17 mouse cellular contexts compared by ENCODE assay signal in the genomic region with DNA sequence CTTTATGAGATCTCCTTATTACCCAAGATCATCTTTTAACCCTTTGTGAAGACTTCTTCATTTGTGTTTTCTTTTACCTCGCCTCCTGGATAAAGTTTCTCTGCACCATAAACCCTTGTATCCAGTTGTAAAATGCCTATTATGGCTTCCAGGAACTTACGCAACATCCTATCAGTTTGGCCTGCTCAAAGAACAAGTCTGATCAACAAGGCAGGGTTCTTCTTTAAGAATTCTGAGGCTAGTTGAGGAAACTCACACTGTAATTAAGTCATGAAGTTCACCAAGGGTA. TPM values are rescaled to one million over a fixed set of nuclear protein-coding genes. Genes with fewer than 3 reads are reported as not detected.
DNase-seq lines count a peak whose midpoint lies in the region; ATAC-seq and TF ChIP-seq lines count a peak whose summit lies in the region.
"Had no signal": no experiment of that assay in that cellular context is flagged by ENCODE, and none has a peak within 500 bp of the region (broad histone marks: within the 10 kb centered on the region; RNA-seq: fewer than 3 reads in every experiment).

No protein-coding gene starts in this region.

- peaks cover 4% of the 10 kb centered on the region for H3K27me3 ChIP-seq in megakaryocyte, embryonic 14.5 days (replicated peaks)
- no peaks in the 10 kb centered on the region for H3K27me3 ChIP-seq in intestine, postnatal 0 days (replicated peaks; ENCODE audit: control insufficient read depth, insufficient read depth, low read length)

- no peak overlapping the region for H3K9ac ChIP-seq in intestine, postnatal 0 days (ENCODE audit: low read depth, low read length)

- H3K4me1 ChIP-seq in megakaryocyte, embryonic 14.5 days: peaks cover 46% of the 10 kb centered on the region
- no peaks in the 10 kb centered on the region for H3K4me1 ChIP-seq in intestine, postnatal 0 days (replicated peaks; ENCODE audit: control insufficient read depth, insufficient read depth, low read length)

- DNase-seq in gastrocnemius, adult 2 months: no peak
- DNase-seq in gastrocnemius, postnatal 4 days (ENCODE audit: low spot score in 2 of 2): no peak
- DNase-seq in thymus, adult 18-20 months: no peak
- DNase-seq in spleen, postnatal 4 days (ENCODE audit: low spot score in 2 of 2): no peak
- DNase-seq: adrenal gland, postnatal 36 days; cerebellum, adult 11 months; gastrocnemius, postnatal 25 days; kidney, postnatal 36 days; midbrain, embryonic 14.5 days had no signal

- no peaks in the 10 kb centered on the region for H3K9me3 ChIP-seq in megakaryocyte, embryonic 14.5 days
- H3K9me3 ChIP-seq in intestine, postnatal 0 days (ENCODE audit: control insufficient read depth): no peaks in the 10 kb centered on the region

- peaks cover 27% of the 10 kb centered on the region for H3K36me3 ChIP-seq in megakaryocyte, embryonic 14.5 days (replicated peaks; ENCODE audit: low read length)
- H3K36me3 ChIP-seq in intestine, postnatal 0 days (ENCODE audit: control insufficient read depth, insufficient read depth): no peaks in the 10 kb centered on the region

- H3K27ac ChIP-seq in gastrocnemius, adult 2 months: peak overlapping the region; percentile 49
- H3K27ac ChIP-seq in intestine, postnatal 0 days (ENCODE audit: low read depth, low read length): peak overlapping the region; percentile 83
- H3K27ac ChIP-seq: hindbrain, postnatal 0 days had no signal

- ATAC-seq in megakaryocyte, adult 5-6 weeks (ENCODE audit: poor library complexity, severe bottlenecking): no peak
- ATAC-seq in intestine, postnatal 0 days: no peak
- ATAC-seq in megakaryocyte progenitor cell, adult 5-6 weeks (replicated peaks; ENCODE audit: poor library complexity): peak; percentile 8; the same call in 1 of the 2 replicates
- ATAC-seq: forebrain, embryonic 16.5 days; hindbrain, postnatal 0 days had no signal

- intact Hi-C loops in gastrocnemius, adult 2 months (cut with DNase I): no loop called here

- peak overlapping the region; percentile 43 for H3K4me2 ChIP-seq in intestine, postnatal 0 days (replicated peaks; ENCODE audit: low read depth)

- TF ChIP-seq CTCF in gastrocnemius, adult 2 months (IDR thresholded peaks at IDR 0.05): no peak
- no peak for TF ChIP-seq CTCF in intestine, postnatal 0 days (IDR thresholded peaks at IDR 0.05; ENCODE audit: low read depth)

- WGBS in intestine, postnatal 0 days: 43% methylated on average over 2 of the region's 2 CpGs

- peak overlapping the region; percentile 46 for H3K4me3 ChIP-seq in gastrocnemius, adult 2 months
- H3K4me3 ChIP-seq in megakaryocyte, embryonic 14.5 days (replicated peaks): peak overlapping the region; percentile 86
- H3K4me3 ChIP-seq in intestine, postnatal 0 days (ENCODE audit: low read depth, low read length): no peak overlapping the region

RNA-seq across cellular contexts. Expression of a gene that starts 8.3 kb away (rescaled TPM):
- under 1 TPM; 0.67 to 0.87 TPM for total RNA-seq in gastrocnemius, adult 2 months (2021)
- total RNA-seq in gastrocnemius, postnatal 4 days (2021): 1 to 10 TPM; 4.5 to 5.6 TPM
- 5.1 and 21.6 TPM in 2 replicates for polyA plus RNA-seq in megakaryocyte, embryonic 14.5 days (2012; ENCODE audit: insufficient read depth, low replicate concordance)
- 252 and 267 TPM in 2 replicates for total RNA-seq in megakaryocyte, adult 5-6 weeks (2015)
- total RNA-seq in megakaryocyte, adult 5-6 weeks (2017): 373 and 410 TPM in 2 replicates
- polyA plus RNA-seq in intestine, postnatal 0 days (2015; fragmentation: Nextera tagmentation; extraction: Ambion mirVana): 9.1 and 9.7 TPM in 2 replicates
- 85.0 and 90.4 TPM in 2 replicates for total RNA-seq in megakaryocyte progenitor cell, adult 5-6 weeks (2015)
- total RNA-seq in megakaryocyte progenitor cell, adult 5-6 weeks (2017): 101 and 119 TPM in 2 replicates

RNA-seq across cellular contexts. Expression of a gene that starts 42.0 kb away (rescaled TPM):
- 10 to 100 TPM in 1 of 2 experiments, 1 to 10 TPM in 1; 9.4 to 11.5 TPM for total RNA-seq in gastrocnemius, adult 2 months (2021)
- total RNA-seq in gastrocnemius, postnatal 4 days (2021): 10 to 100 TPM; 66.2 to 71.4 TPM
- 108 and 673 TPM in 2 replicates for polyA plus RNA-seq in megakaryocyte, embryonic 14.5 days (2012; ENCODE audit: insufficient read depth, low replicate concordance)
- total RNA-seq in megakaryocyte, adult 5-6 weeks (2015): 786 and 868 TPM in 2 replicates
- total RNA-seq in megakaryocyte, adult 5-6 weeks (2017): 396 and 424 TPM in 2 replicates
- 460 and 468 TPM in 2 replicates for polyA plus RNA-seq in intestine, postnatal 0 days (2015; fragmentation: Nextera tagmentation; extraction: Ambion mirVana)
- 264 and 298 TPM in 2 replicates for total RNA-seq in megakaryocyte progenitor cell, adult 5-6 weeks (2015)
- 127 and 137 TPM in 2 replicates for total RNA-seq in megakaryocyte progenitor cell, adult 5-6 weeks (2017)

RNA-seq across cellular contexts. Expression of a gene that starts 42.2 kb away (rescaled TPM):
- 10 to 100 TPM in 1 of 2 experiments, 1 to 10 TPM in 1; 9.7 to 10.2 TPM for total RNA-seq in gastrocnemius, adult 2 months (2021)
- total RNA-seq in gastrocnemius, postnatal 4 days (2021): 10 to 100 TPM; 54.9 to 59.1 TPM
- polyA plus RNA-seq in megakaryocyte, embryonic 14.5 days (2012; ENCODE audit: insufficient read depth, low replicate concordance): 1.1 and 2.7 TPM in 2 replicates
- 1.7 and 3.0 TPM in 2 replicates for total RNA-seq in megakaryocyte, adult 5-6 weeks (2015)
- total RNA-seq in megakaryocyte, adult 5-6 weeks (2017): 2.9 TPM in 2 replicates
- 39.4 and 43.5 TPM in 2 replicates for polyA plus RNA-seq in intestine, postnatal 0 days (2015; fragmentation: Nextera tagmentation; extraction: Ambion mirVana)
- 1.3 and 1.6 TPM in 2 replicates for total RNA-seq in megakaryocyte progenitor cell, adult 5-6 weeks (2015)
- 1.4 and 2.7 TPM in 2 replicates for total RNA-seq in megakaryocyte progenitor cell, adult 5-6 weeks (2017)

RNA-seq across cellular contexts. Expression of a gene that starts 58.0 kb away (rescaled TPM):
- not detected for total RNA-seq in gastrocnemius, adult 2 months (2021)
- total RNA-seq in gastrocnemius, postnatal 4 days (2021): not detected
- polyA plus RNA-seq in megakaryocyte, embryonic 14.5 days (2012; ENCODE audit: insufficient read depth, low replicate concordance): not detected in 2 replicates
- not detected in 2 replicates for total RNA-seq in megakaryocyte, adult 5-6 weeks (2015)
- total RNA-seq in megakaryocyte, adult 5-6 weeks (2017): not detected in 2 replicates
- polyA plus RNA-seq in intestine, postnatal 0 days (2015; fragmentation: Nextera tagmentation; extraction: Ambion mirVana): not detected in 2 replicates
- not detected in 2 replicates for total RNA-seq in megakaryocyte progenitor cell, adult 5-6 weeks (2015)
- not detected in 2 replicates for total RNA-seq in megakaryocyte progenitor cell, adult 5-6 weeks (2017)
- total RNA-seq: adrenal gland, postnatal 36 days; ES-E14; gastrocnemius, postnatal 25 days; hindbrain, postnatal 0 days had no signal
- polyA plus RNA-seq: heart, embryonic 14.5 days; hindbrain, postnatal 0 days; midbrain, embryonic 14.5 days had no signal

Comparison
In these comparisons a context has a peak if more than half of its experiments do, and no peak if none do; other contexts are left out.
1. RNA of a gene that starts 42.0 kb away (total RNA-seq): 396 to 868 TPM in megakaryocyte, adult 5-6 weeks, 127 to 298 TPM in megakaryocyte progenitor cell, adult 5-6 weeks and 66.2 to 71.4 TPM in gastrocnemius, postnatal 4 days; 9.4 to 11.5 TPM in gastrocnemius, adult 2 months; every median in the first group is over 4 times any median in the second.
2. RNA of a gene that starts 42.2 kb away (total RNA-seq): 54.9 to 59.1 TPM in gastrocnemius, postnatal 4 days; 9.7 to 10.2 TPM in gastrocnemius, adult 2 months, 1.7 to 3.0 TPM in megakaryocyte, adult 5-6 weeks and 1.3 to 2.7 TPM in megakaryocyte progenitor cell, adult 5-6 weeks; every median in the first group is over 4 times any median in the second.
3. RNA of a gene that starts 8.3 kb away (total RNA-seq): 252 to 410 TPM in megakaryocyte, adult 5-6 weeks and 85.0 to 119 TPM in megakaryocyte progenitor cell, adult 5-6 weeks; 4.5 to 5.6 TPM in gastrocnemius, postnatal 4 days and 0.67 to 0.87 TPM in gastrocnemius, adult 2 months; every median in the first group is over 10 times any median in the second.